Mouse (Mus musculus) cerebellum, adult 2 months (tissue): ENCODE measurements at regions not wholly inside any gene's neighbourhood (a gene's known extent, or its start where the extent isn't known, plus 50 kb on each side); places are given as distances from the start of the nearest gene placed in this dataset.

Experiments
- CTCF ChIP-seq: fragments of 200-500 bp; IDR thresholded peaks from 2 replicates; pipeline ENCODE4 v1.5.1; 2011; ENCODE audit warnings: low read depth, mild to moderate bottlenecking, control low read depth, low read length, moderate library complexity, borderline replicate concordance; ENCODE audit not compliant: insufficient read depth
- POLR2A ChIP-seq: fragments of 200-500 bp; IDR thresholded peaks from 2 replicates; pipeline ENCODE4 v1.6.1; 2011; ENCODE audit warnings: low read length, control low read depth, borderline replicate concordance; ENCODE audit not compliant: insufficient read depth

DNA sequence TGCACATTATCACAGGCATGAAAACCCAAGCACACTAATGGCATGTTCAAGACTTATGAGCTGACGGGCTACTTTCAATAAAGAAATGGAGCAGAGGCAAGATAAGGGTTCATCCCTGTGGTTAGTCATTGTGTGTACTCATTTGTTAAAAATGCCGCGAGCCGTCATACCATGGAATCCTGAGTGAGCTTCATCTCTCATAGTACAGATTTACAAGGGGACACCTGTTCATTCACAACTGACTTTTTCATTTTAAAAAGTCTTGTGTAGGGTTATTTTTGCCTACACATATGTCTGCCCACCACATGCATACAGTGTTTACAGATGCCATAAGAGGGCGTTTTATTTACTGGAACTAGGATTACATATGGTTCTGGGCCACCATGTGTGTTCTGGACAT, 81.7 kb upstream of the Irx5 start:
- TF ChIP-seq POLR2A (no peak), CTCF (no peak)
